Mouse (Mus musculus) gastrocnemius, postnatal 14 days (tissue): ENCODE measurements around the gene Olfr70. TPM values are rescaled to one million over a fixed set of nuclear protein-coding genes. Genes with fewer than 3 reads are reported as not detected.
A peak's percentile ranks its signal among the peaks of the same experiment; 100 is the strongest.

Experiments used
- DNase-seq: peaks from one replicate; pipeline ENCODE4 v3.0.0; 2021; ENCODE audit warnings: mixed read lengths
- intact Hi-C: fragments of 180-260 bp; cut with DNase I; formaldehyde crosslinking; loops from one replicate; pipeline ENCODE4 v1.15.1; 2025; ENCODE audit warnings: low total_unique reads
- total RNA-seq, 2 experiments: library from RNA; stranded (reverse); gene quantifications; 2 replicates each; pipeline ENCODE4 v1.2.3; 2021

Gene Olfr70
- total RNA-seq, 2 experiments from 2014 or later = not detected

DNA sequence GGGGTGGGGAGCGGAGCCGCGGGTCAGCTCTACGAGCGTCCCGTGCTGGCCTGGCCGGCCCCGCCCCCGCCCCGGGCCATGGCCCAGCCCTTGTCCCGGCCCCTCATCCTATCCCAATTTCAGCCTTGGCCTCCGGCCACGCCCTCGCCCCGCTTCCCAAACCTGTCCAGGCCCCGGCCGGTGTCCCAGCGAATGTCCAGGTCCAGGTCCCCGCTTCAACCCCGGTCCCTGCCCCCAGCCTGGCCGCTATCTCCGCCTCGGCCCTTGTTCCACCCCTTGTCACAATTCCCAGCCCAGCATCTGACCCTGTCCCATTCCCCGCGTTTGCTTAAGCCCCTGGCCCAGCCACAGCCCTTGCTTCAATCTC, 31.2 kb downstream of the Olfr70 start:
- peak; percentile 73 for DNase-seq
- intact Hi-C loops = loop anchor here (5.0 kb wide), 1 partner anchor 37 kb away; the partner anchor contains the start of gene Npr2

DNA sequence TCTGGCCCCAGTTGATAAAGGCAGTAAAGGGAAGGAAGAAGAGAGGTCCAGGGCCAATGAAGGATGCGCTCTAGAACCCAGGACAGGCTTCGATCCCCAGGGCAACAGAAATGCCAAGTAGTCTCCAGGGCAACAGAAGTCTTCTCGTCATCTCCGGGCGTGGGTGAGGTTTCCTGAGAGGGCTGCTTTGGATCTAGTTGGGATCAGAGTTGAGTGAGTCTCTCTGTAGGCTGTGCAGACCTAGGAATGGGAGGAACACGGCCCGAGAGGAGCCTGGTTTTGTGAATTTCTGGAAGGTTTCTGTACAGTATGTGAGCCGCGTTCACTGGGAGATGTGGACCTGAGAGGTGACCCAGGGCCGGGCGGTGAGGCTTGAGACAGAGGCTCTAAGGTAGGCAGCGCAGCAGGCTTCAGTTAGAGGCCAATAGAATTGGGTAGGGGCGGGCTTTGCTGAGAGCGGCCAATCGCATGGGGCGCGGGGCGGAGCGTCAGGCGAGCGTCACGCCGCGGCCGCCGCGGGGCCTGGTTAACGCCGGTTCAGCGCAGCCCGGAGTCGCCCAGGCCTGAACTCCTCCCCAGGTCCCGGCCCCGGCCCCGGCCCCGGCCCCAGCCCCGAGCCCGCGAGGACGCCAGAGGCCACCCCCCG, 31.7 kb downstream of the Olfr70 start, which contains the start of the genes Tmem8b and Fam221b:
Gene Tmem8b (plus strand): TSS at position 190 of the 646 bp plus-strand sequence.
Gene Fam221b (minus strand): TSS at position 364 of the 646 bp plus-strand sequence.
- intact Hi-C loops = loop anchor here (5.0 kb wide), 1 partner anchor 37 kb away; the partner anchor contains the start of gene Npr2
- peak; percentile 91 for DNase-seq

DNA sequence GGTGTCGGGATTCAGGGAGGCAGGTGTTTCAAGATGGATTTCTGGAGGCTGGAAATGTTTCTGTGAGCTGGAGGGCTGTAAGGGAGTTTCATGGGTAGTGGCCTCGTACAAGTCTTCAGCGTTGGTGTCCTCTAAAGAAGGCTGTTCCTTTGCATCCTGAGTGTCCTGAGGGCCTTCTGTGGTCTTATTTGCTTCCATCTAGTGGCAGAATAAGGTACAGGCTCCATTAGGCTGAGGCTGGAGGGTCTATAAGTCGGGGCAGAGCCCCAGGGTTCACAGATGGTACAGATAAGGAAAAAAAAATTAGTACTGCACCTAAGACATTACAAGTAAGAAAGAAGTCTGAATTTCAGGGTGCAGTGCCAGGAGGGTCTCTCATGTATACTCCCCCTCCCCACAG, 34.2 kb downstream of the Olfr70 start:
- intact Hi-C loops = loop anchor here (5.0 kb wide), 1 partner anchor 34 kb away; the partner anchor contains the start of gene Npr2
- DNase-seq = no peak

DNA sequence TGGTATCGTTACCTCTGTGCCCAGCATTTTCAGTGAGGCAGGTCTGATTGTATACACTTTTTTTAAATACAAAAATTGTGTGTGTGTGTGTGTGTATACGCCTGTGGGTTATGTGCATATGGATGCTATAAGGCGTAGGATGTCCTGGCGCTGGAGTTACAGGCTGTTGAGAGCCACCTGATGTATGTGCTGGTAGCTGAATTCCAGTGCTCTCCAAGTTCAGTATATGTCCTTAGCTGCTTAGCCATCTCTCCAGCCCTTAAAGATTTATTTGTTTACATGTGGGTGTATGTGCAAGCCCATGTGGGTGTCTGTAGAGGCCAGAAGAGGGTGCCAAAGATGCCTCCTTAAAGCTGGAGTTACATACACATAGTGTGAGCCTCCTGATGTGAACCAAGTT, 43.5 kb downstream of the Olfr70 start:
- DNase-seq = no peak
- intact Hi-C loops = no loop called here

DNA sequence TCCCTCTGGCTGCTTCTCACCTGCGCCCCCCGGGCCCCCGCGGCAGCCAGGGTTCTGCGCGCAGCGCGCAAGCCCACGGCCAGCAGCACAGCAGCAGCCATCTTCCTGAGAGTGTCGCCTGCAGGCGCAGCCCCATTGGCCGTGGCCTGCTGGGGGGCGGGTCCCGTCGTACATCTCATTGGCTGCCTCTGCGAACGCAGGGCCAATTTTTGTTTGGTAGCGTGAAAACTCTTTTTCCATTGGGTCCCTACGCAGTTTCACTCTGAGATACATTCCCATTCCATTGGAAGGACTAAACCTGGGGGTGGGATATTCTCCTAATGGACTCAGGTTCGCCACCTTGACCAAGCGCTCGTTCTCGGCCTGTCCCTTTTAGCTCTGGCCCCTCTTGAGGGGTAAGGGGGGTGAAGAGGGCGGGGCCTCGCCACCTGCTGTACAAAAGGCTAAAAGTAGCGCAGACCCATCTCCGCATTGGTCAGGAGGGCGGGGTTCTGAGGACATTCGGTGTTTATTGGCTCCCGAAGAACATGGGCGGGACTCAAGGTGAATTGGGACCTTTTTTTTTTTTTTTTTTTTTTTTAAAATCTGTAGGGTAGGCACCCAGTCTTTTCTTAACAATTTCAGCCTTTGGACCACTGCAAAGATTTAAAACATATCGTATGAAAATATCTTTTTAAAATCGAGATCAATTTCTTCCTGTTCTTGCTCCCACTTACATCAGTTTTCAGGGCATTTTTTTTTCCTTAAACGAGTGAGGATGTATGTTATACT, 44.1 kb downstream of the Olfr70 start, which contains the start of gene Hint2:
Gene Hint2 (minus strand): TSS at position 128 of the 771 bp plus-strand sequence.
- DNase-seq = peak; percentile 94
- intact Hi-C loops = no loop called here

DNA sequence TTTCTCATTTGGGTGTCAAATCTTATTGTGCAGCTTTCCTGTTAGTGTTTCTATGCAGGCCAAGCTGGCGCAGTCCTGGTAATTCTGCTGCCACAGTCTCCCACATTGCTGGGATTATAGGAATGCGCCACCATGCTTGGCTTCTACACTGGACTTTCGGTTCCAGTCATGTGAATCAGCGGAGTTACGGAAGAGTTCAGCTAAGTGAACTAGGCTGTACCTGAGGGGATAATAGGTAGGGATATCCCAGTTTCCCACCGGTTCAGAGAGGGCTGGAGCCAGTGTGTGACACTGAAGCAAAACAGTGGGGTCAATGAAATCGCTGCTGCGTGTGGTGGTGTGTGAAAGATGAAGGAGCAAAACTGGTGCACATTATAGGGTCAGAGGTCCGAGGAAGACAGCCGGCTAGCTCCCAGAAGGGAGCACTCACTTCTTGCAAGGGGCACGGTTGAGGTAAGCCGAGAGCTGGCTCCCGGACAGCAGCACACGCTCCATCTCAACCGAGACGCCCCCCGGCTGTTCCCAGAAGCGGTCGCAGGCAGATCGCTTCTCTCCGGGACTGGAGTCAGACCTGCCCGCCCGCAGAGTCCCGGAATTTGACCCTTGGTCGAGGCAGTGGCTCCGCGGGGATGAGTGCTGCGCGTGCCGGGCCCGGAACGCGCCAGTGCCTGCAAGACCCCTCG, 44.8 kb downstream of the Olfr70 start:
- no peak for DNase-seq
- intact Hi-C loops = no loop called here

DNA sequence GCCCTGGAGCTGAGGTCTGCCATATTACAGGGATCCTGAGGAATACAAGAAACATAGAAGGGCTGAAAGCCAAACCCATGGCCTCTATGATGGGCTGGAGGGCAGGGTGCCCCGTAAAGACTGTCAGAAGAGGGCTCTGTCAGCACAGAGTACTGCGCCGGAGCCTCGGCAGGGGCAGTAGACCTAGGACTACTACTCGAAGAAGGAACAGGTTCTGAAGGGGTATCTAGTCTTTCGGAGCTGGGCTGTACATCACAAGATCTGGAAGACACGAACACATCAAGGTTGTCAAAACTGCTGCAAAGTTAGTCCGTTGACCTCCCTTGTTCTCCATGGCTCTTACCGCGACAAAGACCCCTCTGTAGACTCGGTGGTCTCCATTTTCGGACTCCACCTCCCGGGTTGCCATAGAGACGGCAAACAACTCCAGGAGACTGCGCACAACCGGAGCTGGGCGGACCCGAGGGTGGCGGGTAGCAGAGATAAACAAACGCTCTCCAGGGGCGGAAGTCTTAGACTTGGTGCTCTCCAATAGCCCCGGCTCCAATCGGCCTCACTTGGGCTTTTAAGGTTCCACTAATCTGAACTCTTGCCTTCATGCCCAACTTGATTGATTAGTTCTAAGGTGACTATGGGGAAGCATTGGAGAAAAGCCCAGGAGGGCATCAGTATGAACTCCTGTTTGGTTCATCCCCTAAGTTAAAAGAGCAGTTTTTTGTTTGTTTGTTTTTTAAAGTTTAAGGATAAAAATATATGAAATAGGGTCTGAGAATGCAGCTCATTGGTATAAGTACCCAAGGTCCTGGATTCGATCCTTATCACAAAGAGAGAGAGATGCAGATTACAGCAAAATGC, 47.2 kb downstream of the Olfr70 start, which contains the start of gene Spag8:
Gene Spag8 (minus strand): TSS at position 434 of the 855 bp plus-strand sequence.
- no peak for DNase-seq
- intact Hi-C loops = no loop called here

DNA sequence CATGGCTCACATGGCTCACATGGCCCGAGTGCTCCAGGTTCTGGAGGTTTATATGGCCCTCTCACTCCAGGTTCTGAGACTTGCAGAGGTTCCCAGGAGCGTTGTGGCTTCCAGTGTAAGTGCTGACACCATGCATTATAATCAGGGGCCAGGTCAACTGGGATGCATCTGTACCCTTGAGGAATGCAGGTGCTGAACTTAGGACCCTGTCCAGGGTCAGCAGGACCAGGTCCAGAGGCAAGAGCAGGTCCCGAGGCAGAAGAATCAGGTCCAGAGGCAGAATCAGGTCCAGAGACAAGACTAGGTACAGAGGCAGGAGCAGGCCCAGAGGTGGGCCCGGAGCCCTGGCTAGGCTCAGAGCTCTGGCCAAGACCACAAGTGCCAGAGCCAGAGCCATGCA, 47.9 kb downstream of the Olfr70 start:
- DNase-seq = no peak
- intact Hi-C loops = no loop called here

DNA sequence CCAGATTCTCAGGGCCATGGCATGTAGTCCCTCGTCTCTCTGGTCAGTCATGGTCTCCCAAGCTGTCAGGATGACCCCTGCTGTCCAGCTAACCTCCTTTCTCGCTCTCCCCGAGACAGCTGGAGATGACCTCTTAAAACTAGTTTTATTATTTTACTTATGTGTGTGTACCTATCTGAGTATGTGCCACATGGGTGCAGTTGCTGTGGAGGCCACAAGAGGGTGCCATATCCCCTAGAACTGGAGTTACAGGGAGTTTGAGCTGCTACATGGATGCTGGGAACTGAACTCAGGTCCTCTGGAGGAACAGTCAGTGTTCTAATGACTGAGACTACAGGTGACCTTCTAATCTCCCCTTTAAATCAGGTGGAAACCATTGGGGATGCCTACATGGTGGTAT, 50.8 kb downstream of the Olfr70 start:
- intact Hi-C loops = no loop called here
- no peak for DNase-seq

Other genes starting within 250 kb of the Olfr70 start
- not detected for gene Cd72, start 246.2 kb downstream of the Olfr70 start, total RNA-seq
- not detected for gene Sit1, start 217.1 kb downstream of the Olfr70 start, total RNA-seq
- gene Ccdc107, start 207.9 kb downstream of the Olfr70 start, total RNA-seq = 10 to 100 TPM; 25.7 to 25.9 TPM
- 1 to 10 TPM; 1.3 to 1.6 TPM for gene Arhgef39, start 201.1 kb downstream of the Olfr70 start, total RNA-seq
- 1 to 10 TPM; 2.1 to 2.9 TPM for gene Car9, start 193.8 kb downstream of the Olfr70 start, total RNA-seq
- 1,000 to 10,000 TPM; 8,430 to 9,008 TPM for gene Tpm2, start 177.0 kb downstream of the Olfr70 start, total RNA-seq
- gene Creb3, start 138.5 kb downstream of the Olfr70 start, total RNA-seq = 10 to 100 TPM; 38.7 to 45.6 TPM
- 10 to 100 TPM; 67.6 to 77.4 TPM for gene Tln1, start 138.1 kb downstream of the Olfr70 start, total RNA-seq
- 10 to 100 TPM; 21.9 to 22.3 TPM for gene Rgp1, start 122.1 kb downstream of the Olfr70 start, total RNA-seq
- gene Gba2, start 121.9 kb downstream of the Olfr70 start, total RNA-seq = 1 to 10 TPM; 5.1 to 6.2 TPM
- gene Msmp, start 116.3 kb downstream of the Olfr70 start, total RNA-seq = under 1 TPM in 1 of 2 experiments, not detected in 1; 0.29 TPM
- gene Npr2, start 68.9 kb downstream of the Olfr70 start, total RNA-seq = 10 to 100 TPM; 29.5 to 31.4 TPM
- not detected for gene Spag8, start 47.2 kb downstream of the Olfr70 start, total RNA-seq
- 10 to 100 TPM; 48.5 to 53.8 TPM for gene Hint2, start 44.3 kb downstream of the Olfr70 start, total RNA-seq
- gene Tmem8b, start 31.8 kb downstream of the Olfr70 start, total RNA-seq = 1 to 10 TPM; 8.2 to 9.7 TPM
- gene Fam221b, start 31.7 kb downstream of the Olfr70 start, total RNA-seq = under 1 TPM; 0.16 to 0.20 TPM
- not detected for gene Olfr71, start 9.4 kb upstream of the Olfr70 start, total RNA-seq
- 1 to 10 TPM; 1.9 to 2.7 TPM for gene Hrct1, start 26.4 kb upstream of the Olfr70 start, total RNA-seq
- gene Spaar, start 29.2 kb upstream of the Olfr70 start, total RNA-seq = 1 to 10 TPM; 1.1 to 2.2 TPM
- not detected for gene Olfr159, start 70.2 kb upstream of the Olfr70 start, total RNA-seq
- gene Olfr156, start 123.1 kb upstream of the Olfr70 start, total RNA-seq = not detected
- gene Olfr157, start 139.4 kb upstream of the Olfr70 start, total RNA-seq = not detected
- not detected for gene Olfr155, start 150.8 kb upstream of the Olfr70 start, total RNA-seq
- 10 to 100 TPM in 1 of 2 experiments, 1 to 10 TPM in 1; 8.6 to 11.1 TPM for gene Reck, start 174.7 kb upstream of the Olfr70 start, total RNA-seq